Mouse (Mus musculus): ENCODE data around the gene Pbld1.

- no peak for TF ChIP-seq CTCF (IDR thresholded peaks at IDR 0.05; ENCODE audit: low read depth)
- no peak for TF ChIP-seq EP300 (IDR thresholded peaks at IDR 0.05; ENCODE audit: low read depth)
Measured at GRCm38 (mm10) chr10:63116376-63116775, 56.4 kb downstream of the Pbld1 start.

All from heart, postnatal 0 days (tissue).